Mouse (Mus musculus) myocyte (in vitro differentiated cells): ENCODE measurements around the gene Gm10277. TPM values are rescaled to one million over a fixed set of nuclear protein-coding genes. Genes with fewer than 3 reads are reported as not detected.
A peak's percentile ranks its signal among the peaks of the same experiment; 100 is the strongest.

ENCODE experiments used
- H3K27me3 ChIP-seq: one replicate; pipeline ENCODE4 v1.6.1; 2011; ENCODE audit not compliant: control insufficient read depth, insufficient read depth, insufficient read length
- H3K36me3 ChIP-seq: one replicate; pipeline ENCODE4 v1.6.1; 2011; ENCODE audit not compliant: control insufficient read depth, insufficient read depth
- H3K4me2 ChIP-seq: one replicate; pipeline ENCODE4 v1.6.1; 2011; ENCODE audit warnings: low read depth, control low read depth
- H3K4me3 ChIP-seq: one replicate; pipeline ENCODE4 v1.5.1; 2011; ENCODE audit warnings: mild to moderate bottlenecking, control low read depth, moderate library complexity
- H3K79me2 ChIP-seq: one replicate; pipeline ENCODE4 v1.6.1; 2011; ENCODE audit not compliant: control insufficient read depth, insufficient read depth
- H3ac ChIP-seq: one replicate; pipeline ENCODE4 v1.6.1; 2011; ENCODE audit not compliant: control insufficient read depth, insufficient read length
- CEBPB ChIP-seq: IDR thresholded peaks from 2 replicates; pipeline ENCODE4 v1.6.1; 2011; ENCODE audit warnings: mild to moderate bottlenecking, moderate library complexity; ENCODE audit not compliant: poor library complexity, insufficient read depth, severe bottlenecking
- E2F4 ChIP-seq: IDR thresholded peaks from one replicate; pipeline ENCODE4 v1.6.1; 2011; ENCODE audit warnings: mild to moderate bottlenecking, control low read depth, moderate library complexity; ENCODE audit not compliant: insufficient read depth
- MAX ChIP-seq: IDR thresholded peaks from one replicate; pipeline ENCODE4 v1.6.1; 2011; ENCODE audit warnings: low read depth, mild to moderate bottlenecking, control low read depth
- MYOD1 ChIP-seq, 3 experiments: IDR thresholded peaks; one replicate each; pipeline ENCODE4 v1.6.1; 2011; ENCODE audit warnings: control low read depth in 2 of 3, low read depth in 2 of 3, mild to moderate bottlenecking in 2 of 3, moderate library complexity in 1 of 3; ENCODE audit not compliant: insufficient read length in 2 of 3, control insufficient read depth in 1 of 3
- MYOG ChIP-seq, 3 experiments: IDR thresholded peaks; one replicate each; pipeline ENCODE4 v1.6.1; 2011; ENCODE audit warnings: control low read depth in 2 of 3, low read depth in 2 of 3, mild to moderate bottlenecking in 2 of 3; ENCODE audit not compliant: insufficient read length in 2 of 3, control insufficient read depth in 1 of 3, insufficient read depth in 1 of 3
- POLR2A ChIP-seq: IDR thresholded peaks from one replicate; pipeline ENCODE4 v1.6.1; 2011; ENCODE audit warnings: low read depth, mild to moderate bottlenecking, control low read depth, moderate library complexity; ENCODE audit not compliant: insufficient read length
- POLR2AphosphoS2 ChIP-seq: IDR thresholded peaks from one replicate; pipeline ENCODE4 v1.6.1; 2011; ENCODE audit warnings: low read depth, control low read depth; ENCODE audit not compliant: insufficient read length
- REST ChIP-seq: IDR thresholded peaks from one replicate; pipeline ENCODE4 v1.6.1; 2011; ENCODE audit warnings: mild to moderate bottlenecking, control low read depth, moderate library complexity; ENCODE audit not compliant: insufficient read depth, insufficient read length
- SRF ChIP-seq: IDR thresholded peaks from one replicate; pipeline ENCODE4 v1.6.1; 2011; ENCODE audit warnings: low read depth; ENCODE audit not compliant: control insufficient read depth, insufficient read length
- TCF12 ChIP-seq: IDR thresholded peaks from one replicate; pipeline ENCODE4 v1.6.1; 2011; ENCODE audit warnings: mild to moderate bottlenecking, control low read depth; ENCODE audit not compliant: poor library complexity, insufficient read depth, severe bottlenecking
- TCF3 ChIP-seq: IDR thresholded peaks from one replicate; pipeline ENCODE4 v1.6.1; 2011; ENCODE audit warnings: low read depth, control low read depth; ENCODE audit not compliant: insufficient read length
- USF1 ChIP-seq: IDR thresholded peaks from one replicate; pipeline ENCODE4 v1.6.1; 2011; ENCODE audit warnings: low read depth, mild to moderate bottlenecking, control low read depth, moderate library complexity
- polyA plus RNA-seq: library from polyadenylated mRNA; unstranded; fragments of >200 nt; fragmentation: generic; extraction: Trizol; gene quantifications from one replicate; pipeline ENCODE4 v1.2.1, GENCODE M21; 2012; ENCODE audit warnings: missing spikeins

Gm10277 gene
- polyA plus RNA-seq, 1 experiment: 0.07 TPM

GRCm38 (mm10) chr11:77830875-77831274 lies 43.3 kb upstream of the Gm10277 start:
- H3K79me2 ChIP-seq: no peaks in the 10 kb centered on the region
- TF ChIP-seq SRF (no peak), POLR2AphosphoS2 (no peak), USF1 (no peak), CEBPB (no peak)
- H3K36me3 ChIP-seq: peaks cover 40% of the 10 kb centered on the region
- H3K4me3 ChIP-seq: no peak overlapping the region
- H3K27me3 ChIP-seq: no peaks in the 10 kb centered on the region
- no peak overlapping the region for H3K4me2 ChIP-seq
- no peak overlapping the region for H3ac ChIP-seq

GRCm38 (mm10) chr11:77829043-77829841 lies 41.7 kb upstream of the Gm10277 start:
- H3K36me3 ChIP-seq: peaks cover 45% of the 10 kb centered on the region
- no peak overlapping the region for H3ac ChIP-seq
- TF ChIP-seq MYOG (IDR thresholded peaks at IDR 0.05; ENCODE audit: control insufficient read depth in 1 of 3, insufficient read depth in 1 of 3, insufficient read length in 2 of 3, low read depth in 2 of 3) (no peak), POLR2AphosphoS2 (peak; percentile 30), REST (no peak), MAX (no peak)
- H3K4me3 ChIP-seq: no peak overlapping the region
- no peaks in the 10 kb centered on the region for H3K79me2 ChIP-seq
- H3K27me3 ChIP-seq: no peaks in the 10 kb centered on the region
- H3K4me2 ChIP-seq: no peak overlapping the region

GRCm38 (mm10) chr11:77828163-77828562 lies 40.6 kb upstream of the Gm10277 start:
- H3K4me3 ChIP-seq: no peak overlapping the region
- H3K4me2 ChIP-seq: no peak overlapping the region
- TF ChIP-seq USF1 (no peak), POLR2AphosphoS2 (no peak), TCF12 (no peak), CEBPB (no peak), MAX (no peak), TCF3 (no peak), POLR2A (no peak), REST (no peak), SRF (no peak), E2F4 (no peak), MYOG (IDR thresholded peaks at IDR 0.05; ENCODE audit: control insufficient read depth in 1 of 3, insufficient read depth in 1 of 3, insufficient read length in 2 of 3, low read depth in 2 of 3) (no peak), MYOD1 (IDR thresholded peaks at IDR 0.05; ENCODE audit: control insufficient read depth in 1 of 3, insufficient read length in 2 of 3, low read depth in 2 of 3) (no peak)
- H3ac ChIP-seq: no peak overlapping the region
- H3K27me3 ChIP-seq: no peaks in the 10 kb centered on the region
- H3K36me3 ChIP-seq: peaks cover 55% of the 10 kb centered on the region
- H3K79me2 ChIP-seq: no peaks in the 10 kb centered on the region

- H3K27me3 ChIP-seq: no peaks in the 10 kb centered on the region
- no peaks in the 10 kb centered on the region for H3K79me2 ChIP-seq
- H3ac ChIP-seq: no peak overlapping the region
- H3K36me3 ChIP-seq: peaks cover 53% of the 10 kb centered on the region
- peak in 2 of 3 experiments; percentile 48 to 71 for TF ChIP-seq MYOG (IDR thresholded peaks at IDR 0.05; ENCODE audit: control insufficient read depth in 1 of 3, insufficient read depth in 1 of 3, insufficient read length in 2 of 3, low read depth in 2 of 3)
- no peak for TF ChIP-seq MAX
- TF ChIP-seq MYOD1 (IDR thresholded peaks at IDR 0.05; ENCODE audit: control insufficient read depth in 1 of 3, insufficient read length in 2 of 3, low read depth in 2 of 3): peak in 2 of 3 experiments; percentile 72 to 81
- H3K4me3 ChIP-seq: no peak overlapping the region
- no peak overlapping the region for H3K4me2 ChIP-seq
Observed at GRCm38 (mm10) chr11:77827241-77827995, 39.9 kb upstream of the Gm10277 start.

GRCm38 (mm10) chr11:77826311-77826710 lies 38.8 kb upstream of the Gm10277 start:
- peaks cover 51% of the 10 kb centered on the region for H3K36me3 ChIP-seq
- no peak overlapping the region for H3K4me2 ChIP-seq

More at GRCm38 (mm10) chr11:77826311-77826710, 38.8 kb upstream of the Gm10277 start:
- Histone ChIP-seq H3K27me3 (no peaks in the 10 kb centered on the region), H3K4me3 (no peak overlapping the region), H3ac (no peak overlapping the region), H3K79me2 (no peaks in the 10 kb centered on the region)
- TF ChIP-seq E2F4: no peak
- TF ChIP-seq SRF: no peak
- TF ChIP-seq TCF3: no peak
- no peak for TF ChIP-seq TCF12
- no peak for TF ChIP-seq USF1
- no peak for TF ChIP-seq REST
